Mouse (Mus musculus) kidney, adult 18-20 months (tissue): Measurements from ENCODE around the gene Scgb2a2.
A peak's percentile ranks its signal among the peaks of the same experiment; 100 is the strongest.
"Not testable (repeated sequence)": the region's sequence is repeated elsewhere in the genome, so short reads cannot be mapped to it uniquely, and the experiment has no call there.

Experiments
- DNase-seq: peaks from one replicate; pipeline ENCODE4 v3.0.0; 2021

Gene Scgb2a2

GRCm38 (mm10) chr19:9847262-9847661 is at the start of gene Scgb2a2:
Gene Scgb2a2 (plus strand): TSS chr19:9847562.
- DNase-seq = no peak

DNA sequence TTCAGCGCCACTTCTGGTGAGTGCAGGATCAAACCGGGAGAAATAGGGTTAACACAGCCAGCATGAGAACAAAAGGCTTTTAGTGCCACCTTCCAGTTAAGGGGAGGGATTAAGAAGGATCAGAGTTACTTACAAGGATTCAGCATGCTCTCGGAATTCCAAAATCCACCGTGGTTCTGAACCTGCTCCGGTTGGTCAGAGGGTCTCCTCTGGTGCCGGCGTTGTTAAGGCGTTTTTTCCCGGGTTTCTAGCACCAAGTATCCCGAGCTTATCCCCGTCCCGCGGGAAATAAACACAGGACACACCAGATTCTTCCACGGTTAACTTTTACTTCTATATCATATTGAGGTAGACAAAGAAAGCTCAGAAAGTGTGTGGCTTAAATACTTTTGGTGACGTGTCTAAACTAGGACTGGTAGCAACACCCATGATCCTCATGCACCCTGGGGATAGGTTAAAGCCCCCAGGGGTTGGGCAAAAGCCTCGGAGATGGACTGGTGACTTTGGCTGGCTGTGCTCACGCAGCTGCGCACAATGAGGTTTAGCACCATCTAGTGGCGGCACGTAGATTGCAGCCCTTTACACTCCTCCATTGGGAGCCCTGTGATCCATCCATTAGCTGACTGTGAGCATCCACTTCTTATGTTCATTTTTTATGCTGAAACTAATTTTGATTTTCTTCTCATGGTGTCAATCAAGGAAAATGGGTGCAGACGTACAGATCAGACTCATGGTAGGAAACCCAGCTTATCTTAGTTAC is 10.6 kb upstream of the Scgb2a2 start:
- peak; percentile 56 for DNase-seq

DNA sequence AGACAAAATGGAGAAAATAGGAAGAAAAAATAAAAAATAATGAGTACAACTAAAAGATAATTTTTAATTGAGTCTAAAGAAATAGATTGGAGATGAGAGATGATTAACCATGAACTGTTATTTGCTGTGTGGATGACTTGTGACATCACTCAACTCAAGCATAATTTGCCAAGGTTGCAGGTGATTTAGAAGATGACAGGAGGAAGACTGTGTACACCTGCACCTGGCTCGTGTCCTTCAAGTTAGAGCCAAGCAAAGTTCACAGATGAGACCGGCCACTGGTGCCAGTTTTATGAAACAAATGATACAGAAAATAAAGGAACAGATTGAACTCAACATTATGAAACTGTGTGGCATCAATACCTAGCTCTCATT is 10.0 kb upstream of the Scgb2a2 start:
- no peak for DNase-seq

DNA sequence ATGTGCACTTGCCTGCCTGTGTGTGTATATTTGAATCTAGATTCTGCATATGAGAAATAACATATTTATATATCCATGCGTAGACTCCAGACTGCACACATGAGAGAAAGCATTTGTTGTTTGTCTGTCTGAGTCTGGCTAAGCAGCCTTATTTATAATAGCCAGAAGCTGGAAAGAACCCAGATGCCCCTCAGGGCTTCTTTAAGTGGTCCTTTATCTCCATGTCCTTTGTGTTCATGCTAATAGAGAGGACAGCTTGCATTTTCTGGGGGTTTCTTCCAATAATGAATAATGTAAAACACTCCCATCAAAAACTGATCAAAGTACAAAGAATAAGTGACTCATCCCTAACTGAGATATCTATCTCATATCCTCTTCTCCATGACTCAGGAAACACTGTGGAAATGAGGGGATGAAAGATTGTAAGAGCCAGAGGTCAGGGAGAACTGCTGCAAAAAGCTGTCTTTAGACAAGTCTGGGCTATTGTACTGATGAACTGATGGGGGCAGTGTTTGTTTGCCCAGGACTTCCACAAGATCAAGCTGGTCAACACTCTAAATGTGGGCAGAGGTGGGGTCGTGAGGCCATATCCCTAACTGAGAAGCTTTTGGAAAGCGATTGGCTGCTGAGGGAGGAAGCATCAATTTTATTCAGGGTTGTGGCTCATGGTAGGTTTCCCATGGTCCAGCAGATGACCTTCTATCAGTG is 2.2 kb downstream of the Scgb2a2 start:
- not testable (repeated sequence) for DNase-seq

DNA sequence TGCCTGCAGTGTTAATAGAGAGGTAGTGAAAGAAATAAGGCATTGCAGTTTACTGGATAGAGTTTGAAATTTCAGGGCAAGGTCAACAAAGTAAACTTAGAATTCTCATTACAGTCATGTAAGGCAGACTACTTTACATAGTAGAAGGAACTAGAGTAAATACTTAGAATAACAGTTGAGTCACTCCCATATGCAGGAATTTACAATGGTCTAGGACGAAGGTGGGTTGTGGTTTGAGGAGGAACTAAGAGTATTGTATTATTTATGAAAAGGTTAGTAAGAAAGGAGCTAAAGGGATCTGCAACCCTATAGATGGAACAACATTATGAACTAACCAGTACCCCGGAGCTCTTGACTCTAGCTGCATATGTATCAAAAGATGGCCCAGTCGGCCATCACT is 13.5 kb downstream of the Scgb2a2 start:
- DNase-seq = not testable (repeated sequence)

GRCm38 (mm10) chr19:9864856-9865255 is 17.5 kb downstream of the Scgb2a2 start:
- no peak for DNase-seq

GRCm38 (mm10) chr19:9865466-9865865 is 18.1 kb downstream of the Scgb2a2 start:
- no peak for DNase-seq

- DNase-seq = no peak
Measured at GRCm38 (mm10) chr19:9878186-9878835, 30.9 kb downstream of the Scgb2a2 start.

- DNase-seq = no peak
Measured at GRCm38 (mm10) chr19:9886348-9886747, 39.0 kb downstream of the Scgb2a2 start.

- no peak for DNase-seq
Measured at GRCm38 (mm10) chr19:9886771-9887170, 39.4 kb downstream of the Scgb2a2 start.

GRCm38 (mm10) chr19:9896067-9896466 is 48.7 kb downstream of the Scgb2a2 start:
- no peak for DNase-seq

DNA sequence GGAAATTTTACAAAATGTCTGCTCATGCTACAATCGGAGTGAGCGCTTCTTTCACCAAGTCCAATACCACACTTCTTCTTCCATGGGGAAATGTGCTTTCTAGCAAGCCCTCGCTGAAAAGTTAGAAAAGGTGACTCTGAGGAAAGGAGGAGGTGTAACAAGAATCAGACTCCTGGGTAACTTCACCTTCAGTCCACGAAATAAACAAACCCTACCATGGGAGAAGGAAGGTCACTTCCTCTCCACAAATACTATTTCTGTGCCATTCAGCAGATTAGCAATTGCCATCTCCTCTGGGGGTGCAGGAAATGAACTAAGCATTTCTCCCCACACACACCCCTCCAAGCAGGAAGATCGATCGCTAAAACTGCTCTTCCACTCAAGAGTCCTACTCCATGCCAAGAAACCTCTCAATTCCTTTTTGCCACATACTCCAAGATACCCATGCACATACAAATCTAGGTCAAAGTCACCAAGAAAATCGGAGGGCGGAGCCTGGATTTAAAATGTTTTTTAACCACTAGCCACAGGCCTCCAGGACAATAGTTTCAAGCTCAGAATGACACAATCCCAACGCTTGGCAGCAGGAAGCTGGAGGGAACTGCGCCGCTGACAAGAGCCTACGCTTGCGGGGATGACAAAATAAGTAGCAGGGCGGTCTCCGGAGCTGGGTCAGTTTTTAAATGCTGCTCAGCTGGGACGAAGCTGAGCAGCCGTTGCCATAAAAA is 51.1 kb downstream of the Scgb2a2 start:
- no peak for DNase-seq

DNA sequence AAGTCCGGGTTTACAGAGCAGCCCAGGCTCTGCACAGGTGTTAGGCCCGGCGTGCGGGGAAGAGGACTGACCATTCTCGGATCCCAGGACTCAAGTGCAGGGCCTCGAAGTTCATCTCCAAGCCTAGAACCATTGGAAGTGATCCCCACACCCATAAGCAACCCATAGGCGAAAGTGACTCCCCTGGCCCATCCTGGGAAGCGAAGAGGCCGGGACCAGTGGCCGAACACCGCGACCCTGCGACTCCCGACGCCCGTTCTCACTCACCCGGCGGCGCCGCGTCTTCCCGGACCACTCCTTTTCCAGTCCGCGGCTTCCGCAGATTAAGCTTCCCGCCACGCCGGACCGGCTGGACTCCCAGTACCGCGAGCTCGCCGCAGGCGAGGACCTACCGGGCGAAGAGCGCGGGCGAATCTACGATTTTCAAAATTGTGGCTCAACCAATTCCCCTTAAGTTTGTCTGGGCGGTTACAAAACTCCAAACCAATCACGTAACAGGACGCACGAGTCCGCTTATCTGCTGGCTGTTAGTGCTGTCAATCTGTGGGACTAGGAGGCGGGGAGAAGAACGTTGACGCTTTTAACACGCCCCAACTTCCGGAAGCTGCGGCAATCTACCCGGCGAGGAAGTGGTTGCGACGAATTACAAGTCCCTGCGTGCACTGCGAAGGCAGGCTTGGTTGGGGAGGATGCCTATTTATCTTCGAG is 51.9 kb downstream of the Scgb2a2 start, which contains the start of gene Incenp:
Incenp (minus strand) TSS at position 480 of the 708 bp plus-strand sequence.
- DNase-seq = peak; percentile 93

- DNase-seq = no peak
Measured at GRCm38 (mm10) chr19:9899780-9900146, 52.4 kb downstream of the Scgb2a2 start.

- not testable (repeated sequence) for DNase-seq
Measured at GRCm38 (mm10) chr19:9900696-9901095, 53.3 kb downstream of the Scgb2a2 start.
